Mouse (Mus musculus) brain, embryonic 18.5 days (tissue): ENCODE measurements at regions not wholly inside any gene's neighbourhood (a gene's known extent, or its start where the extent isn't known, plus 50 kb on each side); places are given as distances from the start of the nearest gene placed in this dataset.
"Not testable (repeated sequence)": the region's sequence is repeated elsewhere in the genome, so short reads cannot be mapped to it uniquely, and the experiment has no call there.

ENCODE experiments used
- DNase-seq: peaks from one replicate; pipeline ENCODE4 v3.0.0-alpha.2; 2012; ENCODE audit warnings: low read depth, low spot score

- DNase-seq: no peak
Observed at GRCm38 (mm10) chr6:4149663-4150062, 62.9 kb upstream of the Bet1 start.

GRCm38 (mm10) chr6:4158293-4158692 lies 71.5 kb upstream of the Bet1 start:
- DNase-seq: no peak

- no peak for DNase-seq
Observed at GRCm38 (mm10) chr6:4163733-4164132, 77.0 kb upstream of the Bet1 start.

GRCm38 (mm10) chr6:4167112-4167511 lies 80.3 kb upstream of the Bet1 start:
- DNase-seq: peak; percentile 10

GRCm38 (mm10) chr6:4167757-4168156 lies 81.0 kb upstream of the Bet1 start:
- no peak for DNase-seq

- no peak for DNase-seq
Observed at GRCm38 (mm10) chr6:4171561-4171960, 84.8 kb upstream of the Bet1 start.

GRCm38 (mm10) chr6:4187683-4188082 lies 100.9 kb upstream of the Bet1 start:
- DNase-seq: no peak

- DNase-seq: not testable (repeated sequence)
Observed at GRCm38 (mm10) chr6:4190976-4191375, 104.2 kb upstream of the Bet1 start.

GRCm38 (mm10) chr6:4193286-4193685 lies 106.5 kb upstream of the Bet1 start:
- DNase-seq: no peak

GRCm38 (mm10) chr6:4201176-4201575 lies 114.4 kb upstream of the Bet1 start:
- DNase-seq: no peak

GRCm38 (mm10) chr6:4205681-4206080 lies 118.9 kb upstream of the Bet1 start:
- no peak for DNase-seq

GRCm38 (mm10) chr6:4245265-4246112 lies 158.7 kb upstream of the Bet1 start:
- DNase-seq: peak; percentile 22

- DNase-seq: no peak
Observed at GRCm38 (mm10) chr6:4246113-4246419, 159.3 kb upstream of the Bet1 start.

GRCm38 (mm10) chr6:4276607-4277006 lies 189.8 kb upstream of the Bet1 start:
- no peak for DNase-seq

- DNase-seq: no peak
Observed at GRCm38 (mm10) chr6:4277245-4277890, 190.6 kb upstream of the Bet1 start.

- no peak for DNase-seq
Observed at GRCm38 (mm10) chr6:4291380-4291779, 204.6 kb upstream of the Bet1 start.

GRCm38 (mm10) chr6:4303410-4303809 lies 201.2 kb upstream of the Col1a2 start:
- not testable (repeated sequence) for DNase-seq

- no peak for DNase-seq
Observed at GRCm38 (mm10) chr6:4349953-4350352, 154.7 kb upstream of the Col1a2 start.

- DNase-seq: no peak
Observed at GRCm38 (mm10) chr6:4362220-4362619, 142.4 kb upstream of the Col1a2 start.

GRCm38 (mm10) chr6:4375465-4376037 lies 129.1 kb upstream of the Col1a2 start:
- DNase-seq: no peak

- DNase-seq: no peak
Observed at GRCm38 (mm10) chr6:4396808-4397207, 107.8 kb upstream of the Col1a2 start.

GRCm38 (mm10) chr6:4397695-4398598 lies 106.7 kb upstream of the Col1a2 start:
- no peak for DNase-seq
